Mouse (Mus musculus) embryonic stem cell, embryonic (primary cell): ENCODE measurements around the gene Adamtsl1.

Source experiments
- CTCF ChIA-PET, 4 experiments: fragments of 300-600 bp in 2 of 4; fragments of 350-600 bp in 2 of 4; sonication (Branson Sonifier 250); formaldehyde crosslinking; loops; one replicate each; lab custom pipeline; 2022; ENCODE audit warnings: inconsistent platforms in 2 of 4; lab: Charles Lee
- POLR2A ChIA-PET, 4 experiments: fragments of 300-600 bp in 2 of 4; fragments of 350-600 bp in 2 of 4; sonication (Branson Sonifier 250); formaldehyde crosslinking; loops; one replicate each; lab custom pipeline; 2022; ENCODE audit warnings: antibody characterized with exemption in 4 of 4, inconsistent platforms in 1 of 4; lab: Charles Lee

Adamtsl1 gene

GRCm38 (mm10) chr4:86428091-86428745 is 914.2 kb downstream of the Adamtsl1 start:
- POLR2A ChIA-PET: no interaction called here
- CTCF ChIA-PET: interaction anchor here in 1 of 4 experiments (0.5 kb wide), 1 partner anchor 198 kb away, joined by 3 read pairs; no protein-coding TSS in a partner anchor

- ChIA-PET CTCF (no interaction called here), POLR2A (no interaction called here)
Measured at GRCm38 (mm10) chr4:86435631-86436030, 921.7 kb downstream of the Adamtsl1 start.

- ChIA-PET CTCF (no interaction called here), POLR2A (no interaction called here)
Measured at GRCm38 (mm10) chr4:86436336-86436735, 922.4 kb downstream of the Adamtsl1 start.

- ChIA-PET CTCF (no interaction called here), POLR2A (no interaction called here)
Measured at GRCm38 (mm10) chr4:86450468-86450867, 936.5 kb downstream of the Adamtsl1 start.

- CTCF ChIA-PET: no interaction called here
- POLR2A ChIA-PET: no interaction called here
Measured at GRCm38 (mm10) chr4:86464808-86465207, 950.8 kb downstream of the Adamtsl1 start.
